Comparison of ENCODE assay signal across 12 mouse cellular contexts in the genomic region with DNA sequence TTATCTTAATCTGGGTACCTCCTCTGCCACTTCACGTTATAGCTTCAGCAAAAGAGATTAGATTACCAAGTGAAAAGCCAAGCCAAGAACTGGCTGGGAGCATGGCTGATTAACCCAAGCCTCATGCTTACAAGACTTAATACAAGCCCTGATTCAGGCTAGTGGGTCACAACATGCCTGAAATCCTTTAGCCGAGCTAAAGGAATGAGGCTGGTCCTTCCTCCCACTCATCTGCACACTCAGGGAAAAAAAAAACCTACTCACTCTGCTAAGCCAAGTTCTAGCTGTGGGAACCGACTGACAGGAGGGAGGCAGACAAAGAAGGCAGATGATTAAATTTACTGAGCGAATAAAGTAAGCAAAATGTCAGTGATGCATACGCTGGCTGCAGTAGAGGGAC.
DNase-seq lines count a peak whose midpoint lies in the region; ATAC-seq lines count a peak whose summit lies in the region.
"Had no signal": no experiment of that assay in that cellular context is flagged by ENCODE, and none has a peak within 500 bp of the region (broad histone marks: within the 10 kb centered on the region; RNA-seq: fewer than 3 reads in every experiment).

No protein-coding gene starts in this region.

- WGBS in heart, embryonic 12.5 days = 41% methylated on average over 5 of the region's 5 CpGs
- 51% methylated on average over 5 of the region's 5 CpGs for WGBS in liver, embryonic 16.5 days (ENCODE audit: insufficient replicate concordance)
- WGBS in liver, embryonic 12.5 days (ENCODE audit: insufficient replicate concordance) = 64% methylated on average over 5 of the region's 5 CpGs
- WGBS in midbrain, embryonic 16.5 days = 31% methylated on average over 5 of the region's 5 CpGs

- DNase-seq in heart, adult 9 months (ENCODE audit: low spot score in 2 of 2) = no peak
- DNase-seq in adipocyte (ENCODE audit: low spot score) = peak; percentile 38
- no peak for DNase-seq in adrenal gland, adult 2 months
- DNase-seq: adrenal gland, adult 8-10 months; cerebellum, adult 8-10 months; thymus, postnatal 36 days had no signal

- H3K4me3 ChIP-seq in heart, embryonic 12.5 days = no peak overlapping the region
- H3K4me3 ChIP-seq in liver, embryonic 16.5 days (ENCODE audit: low read depth, low read length) = no peak overlapping the region
- H3K4me3 ChIP-seq in liver, embryonic 12.5 days = no peak overlapping the region
- no peak overlapping the region for H3K4me3 ChIP-seq in midbrain, embryonic 16.5 days (ENCODE audit: low read depth, low read length)
- H3K4me3 ChIP-seq: limb, embryonic 10.5 days had no signal

- H3K9ac ChIP-seq in heart, embryonic 12.5 days = no peak overlapping the region
- no peak overlapping the region for H3K9ac ChIP-seq in liver, embryonic 16.5 days (ENCODE audit: low read depth, low read length)
- no peak overlapping the region for H3K9ac ChIP-seq in liver, embryonic 12.5 days
- no peak overlapping the region for H3K9ac ChIP-seq in midbrain, embryonic 16.5 days (ENCODE audit: low read depth, low read length)

- H3K27ac ChIP-seq in heart, embryonic 12.5 days (ENCODE audit: poor library complexity, severe bottlenecking) = peak overlapping the region; percentile 83
- H3K27ac ChIP-seq in liver, embryonic 16.5 days (ENCODE audit: low read length) = peak overlapping the region; percentile 60; the same call in 1 of the 2 replicates
- H3K27ac ChIP-seq in liver, embryonic 12.5 days = no peak overlapping the region
- H3K27ac ChIP-seq in midbrain, embryonic 16.5 days (ENCODE audit: low read length) = 0 out of 2 replicates have a peak overlapping the region, but pooled peaks have one; percentile 7
- H3K27ac ChIP-seq: limb, embryonic 10.5 days had no signal

- no peak for ATAC-seq in heart, embryonic 12.5 days (ENCODE audit: insufficient number of reproducible peaks, low FRiP score)
- no peak for ATAC-seq in liver, embryonic 16.5 days (ENCODE audit: low read depth)
- no peak for ATAC-seq in liver, embryonic 12.5 days
- no peak for ATAC-seq in midbrain, embryonic 16.5 days
- ATAC-seq in megakaryocyte-erythroid progenitor cell, adult 5-6 weeks (replicated peaks; ENCODE audit: low FRiP score, low TSS enrichment, poor library complexity, severe bottlenecking) = no peak

- peaks cover 82% of the 10 kb centered on the region for H3K4me1 ChIP-seq in heart, embryonic 12.5 days (replicated peaks)
- H3K4me1 ChIP-seq in liver, embryonic 16.5 days (ENCODE audit: control insufficient read depth, low read depth, low read length) = peaks cover 11% of the 10 kb centered on the region
- H3K4me1 ChIP-seq in liver, embryonic 12.5 days = peaks cover 44% of the 10 kb centered on the region
- peaks cover 22% of the 10 kb centered on the region for H3K4me1 ChIP-seq in midbrain, embryonic 16.5 days (ENCODE audit: control insufficient read depth, insufficient read depth, low read length)

- H3K36me3 ChIP-seq in heart, embryonic 12.5 days = peaks cover 7% of the 10 kb centered on the region
- no peaks in the 10 kb centered on the region for H3K36me3 ChIP-seq in liver, embryonic 16.5 days (ENCODE audit: control insufficient read depth, insufficient read depth)
- H3K36me3 ChIP-seq in liver, embryonic 12.5 days = 0 out of 2 replicates have a peak, but pooled peaks cover 3% of the 10 kb centered on the region
- H3K36me3 ChIP-seq in midbrain, embryonic 16.5 days (ENCODE audit: control insufficient read depth, insufficient read depth, low read length) = no peaks in the 10 kb centered on the region

- no peak overlapping the region; the same call in 1 of the 2 replicates for H3K4me2 ChIP-seq in heart, embryonic 12.5 days
- 0 out of 2 replicates have a peak overlapping the region, but pooled peaks have one; percentile 3 for H3K4me2 ChIP-seq in liver, embryonic 16.5 days (ENCODE audit: low read depth, low read length)
- H3K4me2 ChIP-seq in liver, embryonic 12.5 days = no peak overlapping the region
- H3K4me2 ChIP-seq in midbrain, embryonic 16.5 days (ENCODE audit: low read length) = no peak overlapping the region

- no peaks in the 10 kb centered on the region for H3K27me3 ChIP-seq in heart, embryonic 12.5 days (replicated peaks)
- no peaks in the 10 kb centered on the region for H3K27me3 ChIP-seq in liver, embryonic 16.5 days (ENCODE audit: control insufficient read depth, insufficient read depth, low read depth, low read length)
- H3K27me3 ChIP-seq in liver, embryonic 12.5 days (replicated peaks) = no peaks in the 10 kb centered on the region
- no peaks in the 10 kb centered on the region for H3K27me3 ChIP-seq in midbrain, embryonic 16.5 days (ENCODE audit: control insufficient read depth, insufficient read depth, low read depth, low read length)

- H3K9me3 ChIP-seq in heart, embryonic 12.5 days (replicated peaks) = no peaks in the 10 kb centered on the region
- H3K9me3 ChIP-seq in liver, embryonic 16.5 days (replicated peaks; ENCODE audit: control insufficient read depth, low read length) = no peaks in the 10 kb centered on the region
- no peaks in the 10 kb centered on the region for H3K9me3 ChIP-seq in liver, embryonic 12.5 days (replicated peaks)
- no peaks in the 10 kb centered on the region for H3K9me3 ChIP-seq in midbrain, embryonic 16.5 days (replicated peaks; ENCODE audit: control insufficient read depth, low read length, poor library complexity, severe bottlenecking)
- H3K9me3 ChIP-seq: limb, embryonic 10.5 days had no signal
